Mouse (Mus musculus) CH12.LX (cell line): ENCODE results near the gene Fez2. TPM values are rescaled to one million over a fixed set of nuclear protein-coding genes. Genes with fewer than 3 reads are reported as not detected.

ENCODE experiments used
- DNase-seq: peaks from one replicate; pipeline ENCODE4 v3.0.0-alpha.2; 2013; ENCODE audit errors: extremely low read depth
- H3K27ac ChIP-seq: 2 replicates; pipeline ENCODE4 v1.5.1; 2012; ENCODE audit warnings: low read depth, mild to moderate bottlenecking, control low read depth, moderate library complexity; ENCODE audit not compliant: insufficient read depth
- H3K27me3 ChIP-seq: replicated peaks from 2 replicates; pipeline ENCODE3; 2012; ENCODE audit warnings: inconsistent platforms
- H3K36me3 ChIP-seq, 2 experiments: replicated peaks in 1 of 2; 2 replicates each; pipeline versions ENCODE3 to v1.6.1; 2012; ENCODE audit warnings: inconsistent platforms in 1 of 2, low read length in 1 of 2, mild to moderate bottlenecking in 1 of 2, mixed read lengths in 1 of 2, moderate library complexity in 1 of 2; ENCODE audit not compliant: control insufficient read depth in 1 of 2, insufficient read depth in 1 of 2
- H3K4me1 ChIP-seq, 2 experiments: 2 replicates each; pipeline ENCODE4 v1.6.1; 2012; ENCODE audit warnings: inconsistent platforms in 1 of 2, moderate library complexity in 1 of 2; ENCODE audit not compliant: insufficient read depth in 2 of 2, control insufficient read depth in 1 of 2
- H3K4me2 ChIP-seq: 2 replicates; pipeline ENCODE4 v1.6.1; 2012; ENCODE audit warnings: low read depth, mild to moderate bottlenecking, control low read depth; ENCODE audit not compliant: poor library complexity, insufficient read depth, severe bottlenecking
- H3K4me3 ChIP-seq, 3 experiments: fragments of 150-350 bp in 1 of 3; sonication (generic) in 1 of 3; replicated peaks in 1 of 3; 2 replicates each; pipeline versions ENCODE3 to v1.5.1; 2011 to 2012; ENCODE audit warnings: low read depth in 2 of 3, low read length in 2 of 3, mild to moderate bottlenecking in 2 of 3, moderate library complexity in 2 of 3, control low read depth in 1 of 3, improper control_type of control experiment in 1 of 3, inconsistent platforms in 1 of 3, mixed read lengths in 1 of 3; ENCODE audit not compliant: poor library complexity in 1 of 3
- H3K79me2 ChIP-seq: replicated peaks from 2 replicates; pipeline ENCODE4 v1.6.1; 2012; ENCODE audit warnings: mild to moderate bottlenecking, moderate library complexity; ENCODE audit not compliant: control insufficient read depth, poor library complexity, insufficient read depth, severe bottlenecking; ENCODE audit errors: extremely low read depth
- H3K9ac ChIP-seq: 2 replicates; pipeline ENCODE4 v1.6.1; 2012; ENCODE audit warnings: low read depth, mild to moderate bottlenecking, control low read depth, moderate library complexity; ENCODE audit not compliant: insufficient read depth
- H3K9me3 ChIP-seq: replicated peaks from 2 replicates; pipeline ENCODE3; 2012; ENCODE audit warnings: low read length, inconsistent platforms, mixed read lengths
- BHLHE40 ChIP-seq: IDR thresholded peaks from 2 replicates; pipeline ENCODE4 v1.6.1; 2011; ENCODE audit warnings: mild to moderate bottlenecking, low read depth, low read length, improper control_type of control experiment
- CHD1 ChIP-seq: IDR thresholded peaks from 2 replicates; pipeline ENCODE4 v1.6.1; 2012; ENCODE audit warnings: low read depth, low read length, improper control_type of control experiment, inconsistent platforms
- CHD2 ChIP-seq: IDR thresholded peaks from 2 replicates; pipeline ENCODE4 v1.6.1; 2011; ENCODE audit warnings: low read length, improper control_type of control experiment
- CTCF ChIP-seq, 2 experiments: IDR thresholded peaks in 1 of 2; conservative IDR thresholded peaks in 1 of 2; 2 replicates each; pipeline ENCODE4 v1.5.1; 2011 to 2012; ENCODE audit warnings: low read depth in 2 of 2, low read length in 2 of 2, improper control_type of control experiment in 1 of 2, inconsistent platforms in 1 of 2, mild to moderate bottlenecking in 1 of 2, moderate library complexity in 1 of 2
- ELF1 ChIP-seq: IDR thresholded peaks from 2 replicates; pipeline ENCODE4 v1.6.1; 2014; ENCODE audit warnings: low read depth, mild to moderate bottlenecking, inconsistent platforms, low read length, improper control_type of control experiment
- GABPA ChIP-seq: IDR thresholded peaks from 2 replicates; pipeline ENCODE4 v1.6.1; 2012; ENCODE audit warnings: low read depth, low read length, improper control_type of control experiment, inconsistent platforms; ENCODE audit not compliant: insufficient replicate concordance
- HCFC1 ChIP-seq: IDR thresholded peaks from 2 replicates; pipeline ENCODE4 v1.6.1; 2012; ENCODE audit warnings: low read depth, mild to moderate bottlenecking, inconsistent platforms, low read length, improper control_type of control experiment
- KAT2A ChIP-seq: IDR thresholded peaks from 2 replicates; pipeline ENCODE4 v1.6.1; 2012; ENCODE audit warnings: low read length, improper control_type of control experiment, inconsistent platforms; ENCODE audit not compliant: insufficient replicate concordance
- MAX ChIP-seq: IDR thresholded peaks from 2 replicates; pipeline ENCODE4 v1.6.1; 2011; ENCODE audit warnings: low read length, improper control_type of control experiment
- MEF2A ChIP-seq: IDR thresholded peaks from 2 replicates; pipeline ENCODE4 v1.6.1; 2014; ENCODE audit warnings: low read depth, mild to moderate bottlenecking, inconsistent platforms, low read length, improper control_type of control experiment, borderline replicate concordance
- NELFE ChIP-seq: IDR thresholded peaks from 2 replicates; pipeline ENCODE4 v1.6.1; 2011; ENCODE audit warnings: low read depth, low read length, improper control_type of control experiment
- PAX5 ChIP-seq: IDR thresholded peaks from 2 replicates; pipeline ENCODE4 v1.6.1; 2012; ENCODE audit warnings: low read length, inconsistent platforms, mixed read lengths
- POLR2A ChIP-seq: IDR thresholded peaks from 2 replicates; pipeline ENCODE4 v1.6.1; 2011; ENCODE audit warnings: low read depth, mild to moderate bottlenecking, improper control_type of control experiment, low read length
- RAD21 ChIP-seq: IDR thresholded peaks from 2 replicates; pipeline ENCODE4 v1.6.1; 2011; ENCODE audit warnings: low read depth, mild to moderate bottlenecking, low read length, improper control_type of control experiment, moderate library complexity
- TBP ChIP-seq: conservative IDR thresholded peaks from 2 replicates; pipeline ENCODE4 v1.6.1; 2011; ENCODE audit warnings: low read depth, low read length, improper control_type of control experiment
- ZC3H11A ChIP-seq: IDR thresholded peaks from 2 replicates; pipeline ENCODE4 v1.6.1; 2012; ENCODE audit warnings: low read depth, mild to moderate bottlenecking, inconsistent platforms, low read length, improper control_type of control experiment
- ZMIZ1 ChIP-seq: IDR thresholded peaks from 2 replicates; pipeline ENCODE4 v1.6.1; 2012; ENCODE audit warnings: low read depth, mild to moderate bottlenecking, inconsistent platforms, low read length, improper control_type of control experiment
- ZNF384 ChIP-seq: IDR thresholded peaks from 2 replicates; pipeline ENCODE4 v1.6.1; 2012; ENCODE audit warnings: low read depth, low read length, improper control_type of control experiment, inconsistent platforms
- dilution Hi-C: fragments of 300-500 bp; cut with MboI; formaldehyde crosslinking; loops from 2 replicates; pipeline ENCODE4 v1.14.3; 2020; ENCODE audit warnings: low sequenced_read_pairs; ENCODE audit not compliant: extremely low pct_unique_long_range_greater_than_20kb, extremely low pct_ligation_motif_present
- in situ Hi-C: fragments of 300-500 bp; cut with MboI; formaldehyde crosslinking; loops from 3 replicates; pipeline ENCODE4 v1.14.3; 2019; ENCODE audit warnings: low sequenced_read_pairs, low pct_ligation_motif_present, low pct_unique_long_range_greater_than_20kb, mixed read lengths
- polyA plus RNA-seq: library from polyadenylated mRNA; unstranded; fragments of >175 nt; gene quantifications from 2 replicates; pipeline ENCODE4 v1.2.1, GENCODE M21; 2012; ENCODE audit warnings: low read depth; ENCODE audit not compliant: insufficient read length
- total RNA-seq, 2 experiments: library from RNA; depleted of rRNA; stranded (reverse); fragments of 300-350 nt in 1 of 2; fragments of >200 nt in 1 of 2; gene quantifications; 2 replicates each; pipeline ENCODE4 v1.2.3; 2012 to 2014

Gene Fez2
- total and polyA plus RNA-seq, 3 experiments = 13.5 to 18.7 (median 14.2) TPM

DNA sequence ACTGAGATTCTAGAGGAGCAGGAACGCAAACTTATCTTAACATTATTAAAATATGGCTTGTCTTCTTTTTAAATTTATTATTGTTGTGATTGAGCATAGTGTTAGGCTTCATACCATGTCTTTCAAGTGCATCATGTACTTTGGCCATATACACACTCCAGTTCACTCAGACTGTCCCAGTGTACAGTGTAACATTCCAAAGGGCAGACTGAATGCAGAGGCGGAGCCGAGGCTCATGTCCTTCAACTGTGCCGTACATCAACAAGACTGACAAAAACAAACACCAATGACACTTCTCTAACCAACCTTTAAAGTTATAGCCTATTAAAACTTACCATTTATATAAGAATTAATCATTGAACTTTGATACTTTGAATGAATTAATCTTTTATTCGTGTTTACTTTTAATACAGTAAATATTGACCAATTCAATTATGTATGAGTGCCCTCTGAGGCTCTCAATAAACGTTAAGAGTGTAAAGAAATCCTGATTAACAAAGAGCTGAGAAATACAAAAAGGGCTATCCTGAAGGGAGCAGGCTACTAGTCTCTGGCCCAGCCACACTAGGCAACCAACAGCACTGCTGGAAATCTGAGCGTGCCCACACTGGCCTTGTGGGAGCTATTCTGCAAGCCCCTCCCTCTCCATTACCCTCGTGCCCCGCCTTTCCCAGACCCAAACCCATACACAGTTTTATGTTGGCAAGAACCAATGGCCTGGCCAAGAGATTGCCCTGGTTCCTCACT lies 29.7 kb downstream of the Fez2 start:
- H3K36me3 ChIP-seq = peaks cover 3 to 44% of the 10 kb centered on the region in 2 experiments
- no peak overlapping the region for H3K27ac ChIP-seq
- H3K27me3 ChIP-seq = no peaks in the 10 kb centered on the region
- TF ChIP-seq KAT2A = no peak
- TF ChIP-seq PAX5 = no peak
- no peak for TF ChIP-seq CHD2
- TF ChIP-seq ZC3H11A = no peak
- no peak for TF ChIP-seq ZNF384
- no peak for TF ChIP-seq MAX
- TF ChIP-seq NELFE = no peak
- no peak for TF ChIP-seq MEF2A
- no peak for TF ChIP-seq TBP
- no peak for TF ChIP-seq RAD21
- no peak for TF ChIP-seq POLR2A
- H3K4me2 ChIP-seq = no peak overlapping the region
- H3K79me2 ChIP-seq = no peaks in the 10 kb centered on the region
- no peaks in the 10 kb centered on the region for H3K4me1 ChIP-seq
- no peak for DNase-seq
- dilution Hi-C loops (no loop called here), in situ Hi-C loops (no loop called here)
- no peaks in the 10 kb centered on the region for H3K9me3 ChIP-seq
- H3K9ac ChIP-seq = no peak overlapping the region
- no peak overlapping the region for H3K4me3 ChIP-seq

DNA sequence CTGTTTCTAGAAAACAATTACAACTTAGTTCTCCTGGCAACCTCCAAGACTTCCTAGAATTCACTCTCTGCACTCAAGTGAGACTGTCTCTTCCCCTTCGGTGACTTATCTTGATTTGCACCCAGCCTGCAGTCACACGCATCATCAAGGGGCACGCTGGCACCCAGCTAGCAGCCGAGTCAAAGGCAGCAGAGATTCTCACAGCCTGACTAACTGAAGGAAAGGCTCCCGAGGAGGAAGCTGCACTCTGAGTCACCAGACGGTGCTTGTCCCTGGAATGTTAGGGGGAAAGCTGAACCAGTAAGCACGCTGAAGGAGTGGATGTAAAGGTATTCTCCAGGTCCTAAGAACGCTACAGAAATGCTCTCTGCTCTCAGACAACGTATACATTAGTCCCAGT lies 30.3 kb downstream of the Fez2 start:
- H3K4me2 ChIP-seq = no peak overlapping the region
- DNase-seq = no peak
- no peak for TF ChIP-seq ZMIZ1
- no peak for TF ChIP-seq CHD1
- TF ChIP-seq PAX5 = no peak
- no peak for TF ChIP-seq ZNF384
- TF ChIP-seq GABPA = no peak
- no peak for TF ChIP-seq CTCF (conservative IDR thresholded peaks at IDR 0.05 in 1 of 2, IDR thresholded peaks at IDR 0.05 in 1 of 2; ENCODE audit: low read depth in 2 of 2, low read length in 2 of 2)
- TF ChIP-seq CHD2 = no peak
- TF ChIP-seq HCFC1 = no peak
- TF ChIP-seq BHLHE40 = no peak
- no peak for TF ChIP-seq ELF1
- no peak for TF ChIP-seq TBP
- no peak for TF ChIP-seq RAD21
- no peak for TF ChIP-seq ZC3H11A
- H3K79me2 ChIP-seq = no peaks in the 10 kb centered on the region
- H3K4me3 ChIP-seq = no peak overlapping the region
- no peaks in the 10 kb centered on the region for H3K27me3 ChIP-seq
- no peak overlapping the region for H3K27ac ChIP-seq
- no peaks in the 10 kb centered on the region for H3K9me3 ChIP-seq
- in situ Hi-C loops = no loop called here
- dilution Hi-C loops = no loop called here
- H3K9ac ChIP-seq = no peak overlapping the region
- peaks cover 0 to 3% of the 10 kb centered on the region in 2 experiments; a peak in 2 of 4 replicates for H3K4me1 ChIP-seq
- H3K36me3 ChIP-seq = peaks cover 3 to 49% of the 10 kb centered on the region in 2 experiments
